Mouse (Mus musculus) CH12.LX (cell line): ENCODE data around the gene Grin2c.

Experiments used
- CHD2 ChIP-seq: IDR thresholded peaks from 2 replicates; pipeline ENCODE4 v1.6.1; 2011; ENCODE audit warnings: low read length, improper control_type of control experiment
- CTCF ChIP-seq, 2 experiments: IDR thresholded peaks in 1 of 2; conservative IDR thresholded peaks in 1 of 2; 2 replicates each; pipeline ENCODE4 v1.5.1; 2011 to 2012; ENCODE audit warnings: low read depth in 2 of 2, low read length in 2 of 2, improper control_type of control experiment in 1 of 2, inconsistent platforms in 1 of 2, mild to moderate bottlenecking in 1 of 2, moderate library complexity in 1 of 2
- E2F4 ChIP-seq: IDR thresholded peaks from 2 replicates; pipeline ENCODE4 v1.6.1; 2011; ENCODE audit warnings: low read depth, low read length, improper control_type of control experiment; ENCODE audit not compliant: insufficient replicate concordance
- HCFC1 ChIP-seq: IDR thresholded peaks from 2 replicates; pipeline ENCODE4 v1.6.1; 2012; ENCODE audit warnings: low read depth, mild to moderate bottlenecking, inconsistent platforms, low read length, improper control_type of control experiment
- MAZ ChIP-seq: IDR thresholded peaks from 2 replicates; pipeline ENCODE4 v1.6.1; 2012; ENCODE audit warnings: low read depth, mild to moderate bottlenecking, inconsistent platforms, low read length, improper control_type of control experiment, moderate library complexity
- MYC ChIP-seq: IDR thresholded peaks from 2 replicates; pipeline ENCODE4 v1.6.1; 2011; ENCODE audit warnings: low read depth, mild to moderate bottlenecking, improper control_type of control experiment, low read length
- NRF1 ChIP-seq: IDR thresholded peaks from 2 replicates; pipeline ENCODE4 v1.6.1; 2014; ENCODE audit warnings: low read depth, mild to moderate bottlenecking, inconsistent platforms, low read length, improper control_type of control experiment, moderate library complexity
- POLR2A ChIP-seq: IDR thresholded peaks from 2 replicates; pipeline ENCODE4 v1.6.1; 2011; ENCODE audit warnings: low read depth, mild to moderate bottlenecking, improper control_type of control experiment, low read length
- POLR2AphosphoS2 ChIP-seq: IDR thresholded peaks from 2 replicates; pipeline ENCODE4 v1.6.1; 2011; ENCODE audit warnings: low read depth, low read length, improper control_type of control experiment
- RCOR1 ChIP-seq: conservative IDR thresholded peaks from 2 replicates; pipeline ENCODE4 v1.6.1; 2012; ENCODE audit warnings: low read depth, mild to moderate bottlenecking, inconsistent platforms, low read length, improper control_type of control experiment
- TCF12 ChIP-seq: IDR thresholded peaks from 2 replicates; pipeline ENCODE4 v1.6.1; 2014; ENCODE audit warnings: low read depth, mild to moderate bottlenecking, inconsistent platforms, low read length, improper control_type of control experiment
- USF1 ChIP-seq: IDR thresholded peaks from 2 replicates; pipeline ENCODE4 v1.6.1; 2014; ENCODE audit warnings: low read depth, mild to moderate bottlenecking, inconsistent platforms, low read length, improper control_type of control experiment

DNA sequence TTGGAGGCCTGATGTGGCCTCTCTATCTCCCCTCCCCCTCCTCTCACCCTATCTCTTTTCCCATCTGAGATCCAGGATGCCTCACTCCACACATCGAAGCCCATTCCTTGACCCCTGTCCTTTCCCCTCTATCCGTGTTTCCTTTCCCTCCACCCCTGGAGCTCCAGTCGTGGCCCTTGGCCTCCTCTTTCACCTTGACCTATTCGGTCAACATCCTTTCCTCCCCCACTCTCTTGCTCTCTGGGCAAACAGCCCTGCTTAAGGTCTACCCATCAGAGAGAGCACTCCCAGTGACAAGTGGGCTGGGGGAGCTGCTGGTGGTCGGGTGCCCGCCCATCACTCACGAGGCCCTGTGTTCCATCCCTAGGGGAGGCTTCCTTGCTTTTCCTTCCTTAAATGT lies 6.7 kb upstream of the Grin2c start:
- no peak for TF ChIP-seq CTCF (conservative IDR thresholded peaks at IDR 0.05 in 1 of 2, IDR thresholded peaks at IDR 0.05 in 1 of 2; ENCODE audit: low read depth in 2 of 2, low read length in 2 of 2)
- TF ChIP-seq TCF12, result no peak
- no peak for TF ChIP-seq HCFC1
- no peak for TF ChIP-seq E2F4
- TF ChIP-seq POLR2A, result no peak
- no peak for TF ChIP-seq CHD2
- TF ChIP-seq USF1, result no peak
- TF ChIP-seq NRF1, result no peak
- no peak for TF ChIP-seq MAZ
- no peak for TF ChIP-seq RCOR1
- TF ChIP-seq POLR2AphosphoS2, result no peak
- no peak for TF ChIP-seq MYC
